Mouse (Mus musculus) gastrocnemius, adult 2 months (tissue): ENCODE measurements around the gene Gm21317. TPM values are rescaled to one million over a fixed set of nuclear protein-coding genes. Genes with fewer than 3 reads are reported as not detected.
"Not testable (repeated sequence)": the region's sequence is repeated elsewhere in the genome, so short reads cannot be mapped to it uniquely, and the experiment has no call there.

Experiments used
- DNase-seq: peaks from one replicate; pipeline ENCODE4 v3.0.0; 2022
- H3K27ac ChIP-seq: fragments of 200-600 bp; 2 replicates; pipeline ENCODE4 v1.8.1; 2022; ENCODE audit warnings: mild to moderate bottlenecking
- H3K4me3 ChIP-seq: fragments of 200-600 bp; 2 replicates; pipeline ENCODE4 v1.8.1; 2022; ENCODE audit warnings: mild to moderate bottlenecking, moderate library complexity
- intact Hi-C: fragments of 180-260 bp; cut with DNase I; formaldehyde crosslinking; loops from one replicate; pipeline ENCODE4 v1.15.1; 2025
- long read RNA-seq, 2 experiments: library from polyadenylated mRNA; stranded (forward); transcript quantifications; one replicate each; pipeline ENCODE4 v2.0.0; 2021
- total RNA-seq, 2 experiments: library from RNA; stranded (reverse); gene quantifications; 2 replicates each; pipeline ENCODE4 v1.2.3; 2021

Gm21317 gene
- total RNA-seq: not detected
- long read RNA-seq, experiment 1: 0 reads
- long read RNA-seq, experiment 2: 0 reads

- H3K27ac ChIP-seq, intact Hi-C loops, DNase-seq, H3K4me3 ChIP-seq: not testable (repeated sequence)
Measured at GRCm38 (mm10) chrY:82224927-82225326, at the start of gene Gm21317. Gene Gm21317 (plus strand): TSS chrY:82225227.
